Mouse (Mus musculus) naive thymus-derived CD4-positive, alpha-beta T cell, adult 2 months (primary cell): ENCODE measurements at regions not wholly inside any gene's neighbourhood (a gene's known extent, or its start where the extent isn't known, plus 50 kb on each side); places are given as distances from the start of the nearest gene placed in this dataset.

Source experiments
- DNase-seq: peaks from one replicate; pipeline ENCODE4 v3.0.0-alpha.2; 2011; ENCODE audit warnings: low read depth

GRCm38 (mm10) chr17:45789777-45790176, 56.1 kb upstream of the 1600014C23Rik start:
- no peak for DNase-seq

- DNase-seq, result no peak
Measured at GRCm38 (mm10) chr17:45784905-45785304, 51.3 kb upstream of the 1600014C23Rik start.

- no peak for DNase-seq
Measured at GRCm38 (mm10) chr17:45784496-45784895, 50.9 kb upstream of the 1600014C23Rik start.
